Mouse (Mus musculus): ENCODE data around the gene Mia.

The Mia gene

GRCm38 (mm10) chr7:27180837-27181695, at the start of gene Mia, which contains the start of gene Gm21983:
TSS of gene Mia (minus strand) at chr7:27181157.
TSS of gene Gm21983 (minus strand) at chr7:27181086.
- no peak for DNase-seq (ENCODE audit: low spot score)

DNA sequence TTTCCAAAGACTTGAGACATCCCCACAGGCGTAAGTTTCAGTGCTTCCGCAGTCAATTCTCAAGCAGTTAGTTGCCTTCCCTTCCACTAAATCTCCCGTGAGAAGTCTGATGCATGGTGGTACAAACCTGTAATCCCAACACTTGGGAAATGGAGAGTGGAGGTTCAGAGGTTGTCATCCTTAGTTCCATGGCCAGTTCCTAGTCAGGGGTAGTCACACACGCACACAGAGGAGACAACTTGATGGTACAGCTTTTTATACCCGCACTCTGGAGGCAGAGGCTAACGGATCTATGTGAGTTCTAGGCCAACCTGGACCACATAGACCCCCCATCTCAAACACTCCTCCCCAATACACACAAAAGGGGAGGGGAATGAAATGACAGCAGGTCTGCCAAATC, 47.9 kb upstream of the Mia start:
- no peak for DNase-seq (ENCODE audit: low spot score)

- DNase-seq (ENCODE audit: low spot score): peak; percentile 83
These were observed 47.4 kb upstream of the Mia start, which contains the start of gene Itpkc for GRCm38 (mm10) chr7:27228281-27228821. TSS of gene Itpkc (minus strand) at chr7:27228661.

DNA sequence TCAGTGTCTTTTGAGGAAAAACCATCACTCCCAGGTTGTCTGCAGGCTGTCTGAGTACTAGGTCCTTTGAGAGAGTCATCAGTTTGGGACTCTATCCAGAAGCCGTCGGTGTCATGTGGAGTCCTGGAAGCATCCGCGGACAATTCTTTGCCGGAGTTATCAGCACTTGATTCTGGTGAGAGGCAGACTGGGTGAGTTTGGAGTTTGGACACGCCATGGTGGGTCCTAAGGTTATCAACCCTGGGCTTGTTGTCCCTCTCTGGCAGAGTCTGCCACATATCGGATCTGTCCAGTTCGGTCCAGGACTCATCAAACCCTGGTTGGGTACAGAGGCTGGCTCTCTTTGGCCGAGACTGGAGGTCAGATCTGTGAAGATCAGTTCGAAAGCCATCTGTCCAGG, 46.7 kb upstream of the Mia start:
- DNase-seq (ENCODE audit: low spot score): no peak

DNA sequence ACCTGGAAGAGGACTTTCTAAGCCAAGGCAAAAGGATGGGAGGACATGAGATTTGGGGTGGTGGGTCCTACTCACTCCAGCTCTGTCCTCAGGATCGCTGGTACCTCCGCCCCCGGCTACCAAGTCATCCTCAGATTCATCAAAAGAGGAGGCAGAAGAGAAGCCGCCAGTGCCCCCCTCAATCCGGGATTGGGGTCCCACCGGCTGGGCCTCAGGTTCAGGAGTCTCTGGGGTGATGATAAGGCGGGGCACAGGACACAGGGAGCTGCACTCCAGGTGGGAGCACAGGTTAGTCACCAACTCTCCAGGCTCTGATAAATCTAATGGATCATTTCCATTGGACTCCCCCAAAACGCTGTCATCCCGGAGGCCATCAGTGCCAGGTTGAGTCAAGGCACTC, 46.3 kb upstream of the Mia start:
- DNase-seq (ENCODE audit: low spot score): no peak

- no peak for DNase-seq (ENCODE audit: low spot score)
These were observed 44.1 kb upstream of the Mia start for GRCm38 (mm10) chr7:27224877-27225575.

- no peak for DNase-seq (ENCODE audit: low spot score)
These were observed 41.6 kb upstream of the Mia start for GRCm38 (mm10) chr7:27222538-27222937.

DNA sequence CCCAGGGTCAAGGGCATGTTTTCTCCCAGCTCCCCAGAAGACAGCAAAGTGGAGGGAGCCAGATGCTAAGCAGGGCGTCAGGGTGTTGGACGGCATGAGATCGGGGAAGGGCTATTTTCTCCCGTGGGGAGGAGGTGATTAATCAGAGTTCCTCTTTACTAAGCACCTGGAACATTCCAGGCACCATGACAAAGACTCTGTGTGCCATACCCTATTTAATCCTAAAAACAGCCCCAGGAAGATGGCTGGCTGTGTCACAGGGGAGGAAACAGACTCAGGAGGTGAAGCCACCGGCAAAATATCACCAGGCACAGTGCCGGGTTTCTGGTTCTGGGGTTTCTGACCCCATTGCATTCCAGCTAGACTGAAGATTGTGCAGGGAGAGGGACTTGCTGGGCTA, 41.0 kb upstream of the Mia start:
- no peak for DNase-seq (ENCODE audit: low spot score)

DNA sequence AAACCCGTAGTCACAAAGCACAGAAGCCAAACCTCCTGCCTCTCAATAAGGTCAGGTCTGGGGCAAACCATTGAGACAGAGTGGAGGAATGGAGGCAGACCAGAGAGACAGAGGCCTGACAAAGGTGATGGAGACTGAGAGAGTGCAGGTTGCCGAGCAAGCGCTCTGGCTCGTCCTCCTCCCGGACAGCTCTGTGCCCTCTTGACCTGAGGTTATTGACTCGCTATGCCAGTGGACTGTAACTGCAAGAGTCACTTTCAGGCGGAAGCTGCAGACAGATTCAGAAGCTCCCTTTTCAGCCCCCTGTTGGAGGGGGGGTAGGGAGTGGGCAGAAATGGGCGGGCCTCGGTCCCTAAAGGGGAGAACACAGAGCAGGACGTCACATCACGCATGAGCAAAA, 39.0 kb upstream of the Mia start:
- DNase-seq (ENCODE audit: low spot score): no peak

GRCm38 (mm10) chr7:27218586-27218985, 37.6 kb upstream of the Mia start:
- DNase-seq (ENCODE audit: low spot score): no peak

DNA sequence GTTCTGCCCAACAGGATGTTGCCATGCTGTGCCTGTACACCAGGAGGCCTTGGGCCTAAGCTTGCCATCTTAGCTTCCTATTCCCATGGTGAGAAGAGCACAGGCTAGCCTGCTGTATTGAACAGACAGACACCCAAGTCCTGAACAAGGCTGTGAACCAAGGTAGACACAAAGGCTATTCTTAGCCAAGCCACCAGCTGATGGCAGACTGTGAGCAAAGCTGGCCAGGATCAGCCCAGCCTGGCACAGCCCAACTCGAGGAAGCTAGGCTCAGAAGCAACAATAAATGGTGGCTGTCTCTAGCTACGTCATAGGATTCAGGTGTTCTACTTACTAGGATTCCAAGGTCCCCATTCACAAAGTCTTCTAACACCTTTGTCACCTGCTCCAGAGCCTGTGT, 31.7 kb upstream of the Mia start:
- no peak for DNase-seq (ENCODE audit: low spot score)

- DNase-seq (ENCODE audit: low spot score): no peak
These were observed 22.9 kb upstream of the Mia start for GRCm38 (mm10) chr7:27203730-27204449.

GRCm38 (mm10) chr7:27198779-27199178, 17.8 kb upstream of the Mia start:
- DNase-seq (ENCODE audit: low spot score): no peak

DNA sequence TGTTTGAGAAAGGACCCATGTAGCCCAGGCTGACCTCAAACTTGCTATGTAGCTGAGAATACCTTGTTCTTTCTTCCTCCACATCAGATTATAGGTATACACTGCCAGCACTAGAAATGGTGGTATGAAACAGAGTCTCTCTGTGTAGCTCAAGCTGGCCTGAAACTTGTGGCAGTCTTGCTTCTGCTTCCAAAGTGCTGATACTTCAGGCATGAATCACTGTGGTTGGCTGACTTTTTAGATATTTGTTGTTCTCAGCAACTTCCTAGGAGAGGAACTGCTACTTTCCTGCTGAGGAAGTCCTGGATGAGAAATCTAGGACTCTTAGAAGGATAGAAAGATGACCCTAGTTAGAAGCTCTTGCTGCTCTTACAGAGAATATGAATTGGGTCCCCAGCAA, 17.4 kb upstream of the Mia start:
- DNase-seq (ENCODE audit: low spot score): no peak

DNA sequence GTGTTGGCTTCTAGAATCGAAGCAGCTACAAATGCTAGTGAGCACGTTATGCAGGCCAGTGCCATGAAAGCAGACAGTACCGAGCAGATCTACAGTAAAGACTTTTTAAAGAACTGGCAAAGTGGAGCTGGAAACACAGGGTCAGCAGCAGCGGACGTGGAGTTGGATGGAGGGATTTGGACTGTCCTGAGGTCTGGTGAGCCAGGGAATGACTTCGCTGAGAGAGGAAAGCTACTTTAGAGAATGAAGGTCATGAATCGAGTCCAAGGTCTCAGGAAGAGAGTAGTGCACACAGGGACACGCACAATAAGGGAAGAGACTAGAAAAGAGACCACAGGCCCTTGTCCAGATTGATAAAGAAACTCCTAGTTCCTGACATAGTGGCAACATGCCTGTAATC, 16.7 kb upstream of the Mia start:
- DNase-seq (ENCODE audit: low spot score): no peak

- no peak for DNase-seq (ENCODE audit: low spot score)
These were observed 16.2 kb upstream of the Mia start for GRCm38 (mm10) chr7:27197136-27197535.

- peak; percentile 99 for DNase-seq (ENCODE audit: low spot score)
These were observed 15.0 kb upstream of the Mia start, which contains the start of the genes BC024978 and Snrpa for GRCm38 (mm10) chr7:27195681-27196611. TSS of gene BC024978 (plus strand) at chr7:27195781. TSS of gene Snrpa (minus strand) at chr7:27196271.

DNA sequence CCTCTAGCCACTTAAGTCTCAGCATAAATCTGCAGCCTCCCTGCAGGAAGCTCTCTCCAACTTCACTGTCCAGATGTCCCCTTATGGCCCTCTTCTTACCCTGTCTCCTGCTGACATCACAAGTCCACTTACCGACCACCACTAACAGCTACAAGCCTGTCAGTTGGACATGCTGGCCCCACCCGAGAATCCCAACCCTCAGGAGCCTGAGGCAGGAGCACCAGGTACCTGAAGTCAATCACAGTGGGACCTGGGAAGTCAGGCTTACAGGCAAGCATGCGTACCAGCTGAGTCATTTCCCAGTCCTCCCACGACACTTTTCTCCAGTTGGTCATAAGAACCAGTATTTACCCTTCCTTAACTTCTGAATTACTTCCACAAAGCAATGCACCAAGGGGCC, 12.8 kb upstream of the Mia start:
- DNase-seq (ENCODE audit: low spot score): no peak

GRCm38 (mm10) chr7:27192434-27192833, 11.5 kb upstream of the Mia start:
- DNase-seq (ENCODE audit: low spot score): no peak

DNA sequence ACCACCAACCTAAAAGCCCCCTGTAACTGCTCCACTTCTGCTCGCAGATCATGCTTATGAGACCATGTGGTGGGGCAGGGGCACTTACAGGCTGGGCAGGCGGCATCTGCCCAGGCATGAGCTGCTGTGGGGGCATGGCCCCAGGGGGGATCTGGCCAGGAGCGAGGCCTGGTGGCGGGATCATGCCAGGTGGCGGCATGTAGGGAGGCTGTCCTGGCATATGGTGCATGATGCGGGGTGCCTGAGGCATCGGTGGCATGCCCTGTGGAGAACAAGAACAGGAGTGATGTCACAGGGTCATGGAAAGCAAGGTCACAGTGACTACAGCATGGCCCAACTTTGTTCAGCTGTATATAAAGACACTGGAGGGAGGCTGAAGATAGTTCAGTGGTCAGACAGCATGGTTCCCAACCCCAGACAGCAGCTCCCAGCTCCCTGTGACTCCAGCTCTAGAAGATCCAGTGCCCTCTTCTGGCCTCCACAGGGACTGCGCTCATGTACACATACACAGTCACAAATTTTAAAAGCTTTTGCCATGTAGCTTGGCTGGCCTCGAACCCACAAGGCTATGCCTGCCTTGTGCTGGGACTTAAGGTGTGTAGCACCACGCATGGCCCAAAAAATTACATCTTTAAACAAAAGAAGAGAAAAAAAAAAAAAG, 8.4 kb upstream of the Mia start:
- DNase-seq (ENCODE audit: low spot score): no peak

DNA sequence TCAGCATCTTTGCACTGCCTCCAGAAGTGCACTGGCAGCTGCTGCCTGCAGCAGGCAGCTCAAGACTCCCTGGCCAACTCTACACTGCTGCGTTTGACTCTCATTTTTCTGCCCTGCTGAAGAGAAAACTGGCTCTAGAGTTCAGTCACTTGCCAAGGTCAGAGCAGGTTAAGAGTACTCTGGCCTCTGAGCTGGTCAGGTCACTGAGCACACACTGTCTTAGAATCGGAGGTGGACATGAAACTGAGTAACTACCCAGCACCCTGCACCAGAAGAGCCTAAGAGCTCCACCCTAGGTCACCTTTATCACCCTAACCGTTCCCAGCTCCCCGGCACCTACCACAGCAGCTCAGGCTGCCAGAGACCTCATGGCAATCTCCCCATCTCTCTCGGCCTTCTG, 5.0 kb upstream of the Mia start:
- no peak for DNase-seq (ENCODE audit: low spot score)

Data from left cerebral cortex, adult 11 months (tissue).